Mouse (Mus musculus) ES-E14 (cell line): ENCODE measurements around the gene Tmem246. TPM values are rescaled to one million over a fixed set of nuclear protein-coding genes. Genes with fewer than 3 reads are reported as not detected.

Experiments used
- DNase-seq: peaks from one replicate; pipeline ENCODE4 v3.0.0-alpha.2; 2013; ENCODE audit warnings: low read depth, low spot score
- H3K27ac ChIP-seq: 2 replicates; pipeline ENCODE4 v1.5.1; 2012; ENCODE audit warnings: low read depth, mild to moderate bottlenecking, low read length, moderate library complexity, mixed read lengths; ENCODE audit not compliant: poor library complexity, insufficient read depth, severe bottlenecking
- H3K36me3 ChIP-seq: 2 replicates; pipeline ENCODE4 v1.6.1; 2012; ENCODE audit warnings: mild to moderate bottlenecking, low read length, moderate library complexity, mixed read lengths; ENCODE audit not compliant: control insufficient read depth, poor library complexity, insufficient read depth, severe bottlenecking
- H3K4me1 ChIP-seq, 2 experiments: fragments of 150-350 bp in 1 of 2; sonication (generic) in 1 of 2; 2 replicates each; pipeline ENCODE4 v1.6.1; 2012; ENCODE audit warnings: low read length in 2 of 2, mild to moderate bottlenecking in 1 of 2, mixed read lengths in 1 of 2; ENCODE audit not compliant: control insufficient read depth in 2 of 2, insufficient read depth in 2 of 2, poor library complexity in 1 of 2
- H3K4me3 ChIP-seq, 2 experiments: fragments of 150-350 bp in 1 of 2; sonication (generic) in 1 of 2; 2 replicates each; pipeline ENCODE4 v1.5.1; 2012; ENCODE audit warnings: low read length in 2 of 2, low read depth in 1 of 2, mild to moderate bottlenecking in 1 of 2, mixed read lengths in 1 of 2; ENCODE audit not compliant: insufficient read depth in 1 of 2, poor library complexity in 1 of 2, severe bottlenecking in 1 of 2
- H3K9ac ChIP-seq: 2 replicates; pipeline ENCODE4 v1.6.1; 2012; ENCODE audit warnings: low read depth, mild to moderate bottlenecking, low read length, mixed read lengths; ENCODE audit not compliant: poor library complexity, insufficient read depth, severe bottlenecking
- H3K9me3 ChIP-seq: fragments of 150-350 bp; sonication (generic); 2 replicates; pipeline ENCODE4 v1.6.1; 2012; ENCODE audit warnings: low read depth, mild to moderate bottlenecking, low read length; ENCODE audit not compliant: control insufficient read depth, insufficient read depth
- CHD2 ChIP-seq: IDR thresholded peaks from 2 replicates; pipeline ENCODE4 v1.6.1; 2014; ENCODE audit warnings: mild to moderate bottlenecking, low read depth, low read length, inconsistent platforms
- HCFC1 ChIP-seq: IDR thresholded peaks from 2 replicates; pipeline ENCODE4 v1.6.1; 2012; ENCODE audit warnings: low read length, inconsistent platforms, borderline replicate concordance; ENCODE audit not compliant: insufficient read depth
- MAFK ChIP-seq: IDR thresholded peaks from 2 replicates; pipeline ENCODE4 v1.6.1; 2014; ENCODE audit warnings: mild to moderate bottlenecking, low read depth, low read length, inconsistent platforms; ENCODE audit not compliant: insufficient read depth
- ZC3H11A ChIP-seq: IDR thresholded peaks from 2 replicates; pipeline ENCODE4 v1.6.1; 2012; ENCODE audit warnings: low read depth, mild to moderate bottlenecking, inconsistent platforms, low read length, borderline replicate concordance
- ZNF384 ChIP-seq: IDR thresholded peaks from 2 replicates; pipeline ENCODE4 v1.6.1; 2012; ENCODE audit warnings: low read depth, low read length, inconsistent platforms
- in situ Hi-C, 2 experiments: fragments of 600-800 bp; cut with MboI; formaldehyde crosslinking; loops; one replicate each; pipeline ENCODE4 v1.15.1; 2025; ENCODE audit warnings: low sequenced_read_pairs in 2 of 2, inconsistent platforms in 1 of 2; ENCODE audit not compliant: unreplicated experiment in 2 of 2
- total RNA-seq: library from RNA; depleted of rRNA; stranded (reverse); fragments of 300-350 nt; gene quantifications from 2 replicates; pipeline ENCODE4 v1.2.3, GENCODE M21; 2012; rRNA removed

The Tmem246 gene
- total RNA-seq, 1 experiment = 2.3 TPM

GRCm38 (mm10) chr4:49539665-49540064 is 58.0 kb downstream of the Tmem246 start:
- TF ChIP-seq ZC3H11A (no peak), HCFC1 (no peak), ZNF384 (no peak), MAFK (no peak), CHD2 (no peak)
- Histone ChIP-seq H3K9me3 (no peaks in the 10 kb centered on the region), H3K27ac (no peak overlapping the region), H3K4me1 (no peaks in the 10 kb centered on the region), H3K36me3 (no peaks in the 10 kb centered on the region), H3K9ac (no peak overlapping the region), H3K4me3 (no peak overlapping the region)
- no peak for DNase-seq
- in situ Hi-C loops = no loop called here

- Histone ChIP-seq H3K4me1 (no peaks in the 10 kb centered on the region), H3K9me3 (no peaks in the 10 kb centered on the region), H3K27ac (no peak overlapping the region), H3K4me3 (no peak overlapping the region), H3K36me3 (no peaks in the 10 kb centered on the region), H3K9ac (no peak overlapping the region)
- TF ChIP-seq CHD2 = no peak
- TF ChIP-seq ZC3H11A = no peak
- no peak for TF ChIP-seq MAFK
- TF ChIP-seq ZNF384 = no peak
- no peak for TF ChIP-seq HCFC1
- DNase-seq = no peak
- in situ Hi-C loops = no loop called here
Observed at GRCm38 (mm10) chr4:49536671-49537070, 61.0 kb downstream of the Tmem246 start.

DNA sequence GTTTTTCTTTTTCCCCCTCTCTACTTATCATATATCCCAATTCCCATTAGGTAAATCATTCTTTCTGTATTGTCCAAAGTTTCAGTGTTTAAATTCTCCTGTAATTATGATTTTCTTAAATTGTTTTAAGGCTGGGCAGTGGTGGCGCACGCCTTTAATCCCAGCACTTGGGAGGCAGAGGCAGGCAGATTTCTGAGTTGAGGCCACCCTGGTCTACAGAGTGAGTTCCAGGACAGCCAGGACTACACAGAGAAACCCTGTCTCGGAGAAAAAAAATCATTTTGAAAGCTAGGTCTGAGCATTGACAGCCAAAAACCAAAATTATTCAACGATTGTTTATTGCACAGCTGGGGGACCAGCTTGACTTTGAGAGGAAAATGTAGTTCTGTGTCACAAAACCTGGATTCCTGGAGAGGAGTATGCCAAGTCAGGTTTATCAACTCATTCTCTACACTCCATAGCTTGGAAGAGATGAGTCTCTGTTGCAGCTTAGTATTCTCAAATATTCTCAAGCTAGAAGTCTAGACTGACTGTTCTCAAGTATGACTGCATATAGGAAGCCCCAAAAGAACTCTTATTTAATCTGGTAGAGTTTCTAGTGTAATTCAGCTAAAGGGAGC is 61.9 kb downstream of the Tmem246 start:
- H3K36me3 ChIP-seq = no peaks in the 10 kb centered on the region

GRCm38 (mm10) chr4:49535036-49535435 is 62.6 kb downstream of the Tmem246 start:
- Histone ChIP-seq H3K9ac (no peak overlapping the region), H3K27ac (no peak overlapping the region), H3K4me3 (no peak overlapping the region), H3K4me1 (no peaks in the 10 kb centered on the region), H3K36me3 (no peaks in the 10 kb centered on the region), H3K9me3 (no peaks in the 10 kb centered on the region)
- no peak for DNase-seq
- TF ChIP-seq MAFK = no peak
- no peak for TF ChIP-seq ZC3H11A
- TF ChIP-seq CHD2 = no peak
- no peak for TF ChIP-seq HCFC1
- TF ChIP-seq ZNF384 = no peak
- in situ Hi-C loops = no loop called here

More for the DNA sequence above, 61.9 kb downstream of the Tmem246 start:
- no peak for DNase-seq
- Histone ChIP-seq H3K9ac (no peak overlapping the region), H3K9me3 (no peaks in the 10 kb centered on the region), H3K4me3 (no peak overlapping the region), H3K4me1 (no peaks in the 10 kb centered on the region), H3K27ac (no peak overlapping the region)
- in situ Hi-C loops = no loop called here
- no peak for TF ChIP-seq ZC3H11A
- TF ChIP-seq HCFC1 = no peak
- TF ChIP-seq MAFK = no peak
- TF ChIP-seq ZNF384 = no peak
- no peak for TF ChIP-seq CHD2

Other genes starting within 250 kb of the Tmem246 start
- gene Acnat2, start 189.7 kb downstream of the Tmem246 start, total RNA-seq = not detected in 2 replicates
- gene Acnat1, start 124.0 kb downstream of the Tmem246 start, total RNA-seq = 0.26 and 0.40 TPM in 2 replicates
- gene Baat, start 91.3 kb downstream of the Tmem246 start, total RNA-seq = 0.18 and 0.32 TPM in 2 replicates
- 16.3 and 26.4 TPM in 2 replicates for gene Mrpl50, start 76.8 kb downstream of the Tmem246 start, total RNA-seq
- 2.6 and 4.3 TPM in 2 replicates for gene Zfp189, start 76.7 kb downstream of the Tmem246 start, total RNA-seq
- gene Aldob, start 48.3 kb downstream of the Tmem246 start, total RNA-seq = not detected in 2 replicates
- 41.0 and 43.6 TPM in 2 replicates for gene Rnf20, start 34.1 kb upstream of the Tmem246 start, total RNA-seq
- not detected in 2 replicates for gene Ppp3r2, start 84.1 kb upstream of the Tmem246 start, total RNA-seq
- 0.11 and 0.18 TPM in 2 replicates for gene Grin3a, start 247.9 kb upstream of the Tmem246 start, total RNA-seq